Mouse (Mus musculus) frontal cortex, postnatal 25 days (tissue): Measurements from ENCODE around the gene Rhov.
A peak's percentile ranks its signal among the peaks of the same experiment; 100 is the strongest.

Experiments
- DNase-seq, 2 experiments: peaks; one replicate each; pipeline ENCODE4 v3.0.0; 2022; ENCODE audit warnings: low spot score in 2 of 2

Rhov gene

DNA sequence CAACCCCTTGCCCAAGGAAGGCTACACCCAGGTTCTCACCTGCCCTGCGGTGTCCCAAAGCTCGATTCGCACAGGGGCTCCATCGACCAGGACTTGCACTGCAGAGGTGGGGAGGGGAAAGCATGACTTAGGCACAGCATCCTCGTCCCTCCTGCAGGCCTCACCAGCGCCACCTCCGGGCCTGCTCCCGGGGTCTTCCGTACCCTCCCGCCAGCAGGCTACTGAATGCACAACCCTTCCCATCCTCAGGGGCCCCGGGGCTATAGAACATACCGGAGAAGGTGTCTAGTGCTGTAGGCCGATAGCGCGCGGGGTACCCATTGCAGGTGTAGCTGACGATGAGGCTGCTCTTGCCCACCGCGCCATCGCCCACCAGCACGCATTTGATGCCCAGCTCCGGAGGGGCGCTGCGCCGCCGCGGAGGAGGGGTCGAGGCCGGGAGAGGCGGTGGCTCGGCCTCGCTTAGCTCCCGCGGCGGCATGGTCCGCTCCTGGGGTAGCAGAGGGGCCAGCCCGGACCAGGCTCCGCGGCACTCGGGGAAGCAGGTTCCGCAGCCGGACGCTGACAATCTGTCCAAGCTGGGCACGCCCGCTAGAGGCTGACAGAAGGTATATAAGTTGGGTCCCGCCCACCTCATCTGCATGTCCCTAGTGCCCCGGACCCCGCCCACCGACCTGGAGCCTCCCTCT, at the start of gene Rhov:
Gene Rhov, minus strand, starts transcription at position 630 of the 689 bp plus-strand sequence.
- peak; percentile 39 to 42 for DNase-seq

DNA sequence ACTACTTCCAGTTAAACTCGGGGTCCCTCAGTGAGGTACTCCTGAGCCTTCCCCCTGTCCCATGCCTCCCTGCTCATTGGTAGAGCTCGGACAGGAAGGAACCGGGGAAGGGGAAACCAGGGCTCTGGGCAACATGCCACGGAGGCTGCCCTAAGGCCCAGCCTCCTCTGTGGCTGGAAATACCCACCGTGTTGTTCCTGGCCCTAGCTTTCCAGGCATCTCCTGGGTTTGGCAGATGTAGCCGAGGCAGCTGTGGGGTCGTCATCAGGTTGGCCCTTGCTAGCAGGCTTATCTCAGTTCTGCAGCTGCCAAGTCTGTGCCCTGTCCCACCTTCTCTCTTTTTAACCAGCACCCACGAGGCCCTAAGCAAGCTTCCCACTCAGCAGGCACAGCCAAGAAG, 49.5 kb upstream of the Rhov start:
- DNase-seq: no peak

DNA sequence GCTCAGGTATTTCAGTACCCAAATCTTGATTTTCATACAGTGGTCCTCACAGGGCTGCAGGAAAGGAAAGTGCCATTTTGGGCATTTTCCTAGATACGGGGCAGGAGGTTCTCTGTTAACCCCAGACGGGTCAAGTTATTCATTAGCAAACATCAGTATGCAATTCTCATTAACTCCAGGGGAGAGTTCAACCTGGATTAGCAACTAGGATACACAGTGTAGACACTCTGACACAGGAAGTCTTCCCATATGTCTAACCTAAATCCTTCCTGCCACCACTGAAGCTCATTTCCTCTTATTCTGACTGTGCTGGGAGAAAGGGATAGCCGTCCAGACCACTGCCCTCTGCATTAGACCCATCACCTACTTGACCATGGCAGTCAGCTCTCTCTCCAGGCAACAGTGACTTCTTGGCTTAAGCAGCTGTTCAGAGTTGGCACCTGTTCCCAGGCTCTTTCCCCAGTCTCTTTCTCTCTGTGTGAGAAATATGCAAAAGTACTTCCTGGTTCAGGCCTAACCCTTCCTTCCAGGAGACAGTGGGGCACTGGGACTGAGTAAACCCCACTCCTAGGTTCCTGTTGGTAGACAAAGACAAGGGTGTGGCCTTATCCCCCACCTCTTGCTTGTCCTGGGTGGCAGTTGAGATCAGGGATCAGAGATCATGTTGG, 47.1 kb upstream of the Rhov start:
- DNase-seq: no peak

DNA sequence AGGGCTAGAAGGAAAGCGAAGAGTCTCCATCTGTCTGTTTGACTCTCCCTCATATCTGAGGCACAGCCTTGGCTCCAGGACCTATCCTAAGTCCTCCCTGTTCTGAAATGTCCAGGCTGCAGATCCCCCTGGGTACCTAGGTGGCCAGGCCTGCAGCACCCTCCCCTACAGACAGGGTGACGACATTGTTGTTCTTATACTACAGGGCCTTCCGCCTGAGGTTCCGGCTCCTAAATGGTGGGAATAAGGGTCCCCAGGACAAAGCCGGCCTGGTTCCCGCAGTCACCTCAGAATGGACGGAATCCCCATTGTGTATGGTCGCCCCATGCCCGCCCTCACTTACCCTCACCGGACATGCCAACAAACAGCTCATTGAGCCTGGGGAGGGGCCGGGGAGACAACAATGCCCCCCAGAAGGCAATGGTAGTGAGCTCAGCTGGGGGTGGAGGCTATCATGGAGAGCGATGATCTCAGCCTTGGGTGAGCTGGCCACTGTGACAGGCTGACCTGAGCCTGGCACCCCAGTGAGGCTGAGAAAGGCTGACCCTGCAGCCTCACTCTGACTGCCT, 43.8 kb upstream of the Rhov start:
- no peak for DNase-seq

DNA sequence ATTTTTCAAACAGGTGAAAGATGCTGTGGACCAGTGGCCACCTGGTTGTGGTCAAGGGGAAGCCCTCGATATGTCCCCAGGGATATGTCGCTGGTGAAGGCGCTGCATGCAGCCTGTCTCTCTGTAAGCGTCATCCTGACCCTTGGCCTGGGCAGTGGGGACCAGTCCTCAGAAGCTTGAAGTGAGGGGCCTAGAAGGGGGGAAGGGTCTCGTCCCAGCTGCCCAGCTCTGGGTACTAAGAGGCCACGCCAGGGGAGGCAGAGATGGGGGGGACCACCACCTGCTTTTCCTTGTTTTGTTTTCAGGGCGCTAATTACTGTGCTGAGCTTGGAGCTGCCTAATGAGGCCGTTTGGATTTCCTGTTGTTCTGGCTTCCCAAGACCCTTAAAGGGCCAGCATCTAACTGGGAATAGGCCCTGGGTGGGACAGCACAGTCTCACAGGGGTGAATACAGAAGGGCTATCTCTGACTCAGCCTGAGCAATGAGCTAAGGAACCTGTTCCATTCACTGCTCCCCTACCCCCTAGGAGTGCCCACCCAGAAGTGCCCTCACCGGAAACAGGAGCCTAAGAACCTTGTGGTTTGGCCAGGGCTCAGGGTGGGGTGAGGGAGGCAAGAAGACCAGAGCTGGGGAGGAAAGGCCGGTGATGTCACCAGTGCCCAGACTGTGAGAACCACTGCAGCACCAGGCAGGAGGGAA, 42.9 kb upstream of the Rhov start:
- no peak for DNase-seq

DNA sequence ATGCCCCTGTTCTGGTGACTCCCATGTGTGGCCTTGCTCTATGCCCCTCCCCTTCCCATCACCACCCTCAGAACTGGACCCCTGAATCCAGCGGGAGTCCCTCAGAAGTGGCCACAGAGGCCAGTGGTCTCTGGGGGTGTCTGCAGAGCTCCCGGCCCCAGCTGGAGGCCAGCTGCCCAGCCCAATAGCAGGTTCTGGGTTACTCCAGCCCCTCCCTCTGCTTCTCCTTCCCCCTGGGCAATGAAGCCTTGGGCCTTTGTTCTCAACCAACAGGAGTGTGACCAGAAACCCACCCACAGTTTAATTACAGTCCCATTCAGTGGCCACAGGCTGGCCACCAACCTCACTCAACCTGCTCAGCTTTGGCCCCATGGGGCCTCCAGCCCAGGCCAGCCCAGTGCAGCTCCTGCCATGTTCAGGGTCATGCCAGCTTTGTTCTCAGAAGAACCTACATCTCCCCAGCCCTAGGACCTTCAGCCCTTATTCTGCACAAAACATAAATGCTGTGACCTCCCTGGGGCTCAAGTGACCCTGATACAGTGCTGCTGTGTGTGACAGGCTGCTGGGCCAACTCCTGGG, 41.4 kb upstream of the Rhov start:
- no peak for DNase-seq

DNA sequence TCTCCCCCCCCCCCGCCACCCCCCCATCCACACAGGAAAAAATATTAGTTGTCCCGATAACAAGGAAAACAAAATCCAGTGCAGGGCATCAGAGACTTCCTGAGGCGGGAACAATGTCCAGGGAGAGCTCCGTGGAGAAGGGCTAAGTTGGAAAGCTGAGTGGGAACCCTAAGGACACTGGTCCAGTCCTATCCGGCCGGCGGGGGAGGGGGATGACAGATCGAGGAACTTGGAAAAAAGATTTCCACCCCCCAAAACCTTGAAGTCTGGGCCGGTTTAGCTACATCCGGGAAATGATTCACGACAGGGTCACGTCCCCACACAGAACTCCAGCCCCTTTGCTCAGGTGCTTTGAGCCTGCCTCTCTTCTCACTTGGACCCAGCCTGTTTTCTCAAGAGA, 40.5 kb upstream of the Rhov start:
- no peak for DNase-seq

DNA sequence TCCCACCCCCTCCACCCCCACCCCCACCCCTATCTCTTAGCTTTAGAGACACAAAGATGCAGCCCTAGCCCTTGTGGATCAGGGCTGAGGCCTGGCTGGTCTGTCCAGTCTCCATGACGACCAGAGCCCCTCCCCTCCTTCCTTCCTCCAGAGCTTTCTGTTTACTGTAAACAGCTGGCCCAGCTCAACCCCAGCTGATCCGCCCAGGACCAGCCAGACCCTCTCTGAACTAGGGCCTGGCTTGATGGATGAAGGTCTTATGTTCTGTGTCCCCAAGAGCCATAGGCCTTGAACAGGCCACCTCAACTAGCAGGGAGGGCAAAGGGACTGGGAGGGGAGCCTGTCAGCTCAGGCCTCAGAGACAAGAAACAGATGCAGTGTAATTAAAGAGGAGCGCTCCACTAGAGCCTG, 33.7 kb upstream of the Rhov start:
- DNase-seq: no peak

DNA sequence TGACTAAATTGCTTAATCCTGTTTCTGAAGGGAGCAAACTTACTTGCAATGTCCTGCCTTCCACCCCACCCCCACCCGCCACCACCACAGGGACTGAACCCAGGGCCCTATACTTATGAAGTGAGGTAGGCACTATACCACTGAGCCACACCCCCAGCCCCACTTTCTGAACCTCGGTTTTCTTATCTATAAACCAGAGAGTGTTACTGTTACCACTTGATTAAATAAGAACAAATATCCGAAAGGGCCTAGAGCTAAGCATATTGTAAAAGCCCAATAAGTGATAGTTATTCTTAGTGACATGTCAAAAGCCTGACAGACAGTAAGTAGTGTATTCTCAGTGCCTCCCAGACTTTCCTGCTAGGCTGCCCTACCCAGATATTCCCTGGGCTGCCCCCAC, 33.3 kb upstream of the Rhov start:
- no peak for DNase-seq

DNA sequence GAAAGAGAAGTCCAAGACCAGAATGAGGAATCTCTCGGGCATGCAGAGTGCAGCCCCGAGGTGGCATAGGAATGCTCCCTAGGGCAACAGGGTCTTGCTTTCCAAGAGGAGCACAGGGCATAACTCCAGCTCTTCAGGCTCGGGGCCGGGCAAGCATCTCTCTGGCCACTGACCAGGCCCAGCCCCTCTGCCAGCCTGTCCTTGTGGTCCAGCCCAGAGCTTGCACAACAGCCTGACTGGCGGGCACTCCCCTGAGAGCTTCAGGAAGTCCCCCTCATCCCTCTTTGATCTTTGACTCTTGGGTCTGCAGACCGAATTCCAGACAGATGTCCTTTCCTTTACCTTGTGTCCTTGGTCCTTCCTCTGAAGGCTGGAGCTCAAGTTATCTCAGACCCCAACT, 31.8 kb upstream of the Rhov start:
- DNase-seq: no peak

DNA sequence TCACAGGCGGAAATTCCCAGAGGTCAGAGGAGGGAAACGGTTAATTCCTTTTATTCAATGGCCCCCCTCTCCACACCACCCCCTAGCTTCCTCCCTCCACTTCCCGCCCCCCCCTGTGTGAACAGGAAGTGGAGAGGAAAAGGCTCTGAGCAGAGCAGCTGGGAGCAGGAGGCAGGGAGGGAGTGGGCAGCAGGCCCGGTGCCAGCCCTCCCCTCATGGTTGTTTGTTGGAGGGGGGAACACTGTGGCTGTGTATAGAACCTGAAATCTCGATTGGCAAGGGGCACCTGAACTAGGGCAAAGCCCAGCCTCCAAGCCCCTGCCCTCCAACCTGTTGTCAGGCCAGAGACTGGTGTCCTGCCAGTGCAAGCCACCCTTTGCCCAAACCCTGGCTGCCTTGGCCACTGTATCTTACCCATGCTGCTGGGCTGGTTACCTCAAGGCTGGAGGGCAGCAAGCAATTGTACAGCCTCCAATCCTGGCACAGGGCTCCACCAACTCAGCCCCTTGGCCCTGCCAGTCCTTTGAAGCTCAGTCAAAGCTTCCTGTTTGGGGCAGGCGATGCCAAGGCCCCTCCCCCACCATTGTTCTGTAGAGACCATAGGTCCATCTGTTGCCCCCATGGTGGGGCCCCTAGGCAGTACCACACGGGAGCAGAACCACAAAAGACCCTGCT, 29.9 kb upstream of the Rhov start:
- no peak for DNase-seq

DNA sequence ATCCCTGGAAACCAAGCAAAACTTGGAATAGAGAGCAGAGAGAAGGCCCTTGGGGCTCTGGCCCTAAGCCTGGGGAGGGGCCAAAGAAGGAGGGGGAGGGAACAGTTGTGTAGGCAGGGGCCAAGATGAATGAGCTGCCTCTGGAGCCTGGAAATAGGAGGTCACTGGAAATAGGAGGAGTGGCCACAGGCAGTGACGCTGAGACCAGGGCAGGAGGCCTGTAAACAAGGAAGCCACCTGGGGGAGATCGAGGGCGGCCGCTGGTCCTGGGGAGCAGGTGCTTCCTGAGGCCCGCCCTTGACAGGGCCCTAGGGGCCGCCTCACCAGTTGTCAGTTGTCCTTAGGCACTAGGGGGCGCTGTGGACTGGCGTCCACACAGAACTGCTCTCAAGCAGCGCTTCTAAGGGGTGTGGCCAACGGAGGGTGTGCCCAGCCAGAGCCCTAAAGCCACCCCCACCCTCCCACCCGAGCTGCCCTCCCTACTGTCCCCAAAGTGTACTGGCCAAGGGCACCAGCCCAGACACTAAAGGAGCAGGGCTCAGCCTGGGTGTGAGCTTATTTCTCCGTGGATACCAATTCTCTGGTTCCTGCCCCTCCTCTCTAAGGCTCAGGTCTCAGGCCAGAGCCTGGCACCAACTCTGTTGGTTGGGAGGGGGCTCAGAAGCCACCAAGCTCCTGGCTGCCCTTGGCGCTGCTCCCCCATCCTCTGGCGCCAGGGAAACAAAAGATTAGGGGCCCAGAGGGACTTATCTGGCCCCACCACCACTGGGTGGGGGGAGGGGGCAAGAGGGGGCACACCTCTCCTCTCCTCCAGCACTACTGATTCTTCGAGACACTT, 29.1 kb upstream of the Rhov start:
- no peak for DNase-seq

DNA sequence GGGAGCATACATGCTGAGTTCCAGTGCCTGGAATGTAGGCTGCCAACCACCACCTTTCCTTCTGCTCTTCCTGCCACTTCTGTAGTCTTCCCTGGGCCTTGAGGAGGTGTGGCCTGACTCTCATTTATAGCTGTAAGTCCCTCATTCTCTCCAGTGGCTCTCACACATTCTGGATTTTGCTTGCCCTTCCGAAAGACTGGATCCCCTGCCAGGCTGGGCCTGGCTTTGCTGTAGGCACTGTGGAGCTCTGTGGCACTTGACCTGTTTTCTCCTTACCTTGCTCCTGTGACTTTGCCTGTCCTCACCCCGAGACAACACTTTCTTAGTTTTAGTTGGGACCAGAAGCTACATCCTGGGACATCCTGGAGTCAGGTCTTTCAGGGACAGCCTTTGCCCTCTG, 27.8 kb upstream of the Rhov start:
- DNase-seq: no peak

DNA sequence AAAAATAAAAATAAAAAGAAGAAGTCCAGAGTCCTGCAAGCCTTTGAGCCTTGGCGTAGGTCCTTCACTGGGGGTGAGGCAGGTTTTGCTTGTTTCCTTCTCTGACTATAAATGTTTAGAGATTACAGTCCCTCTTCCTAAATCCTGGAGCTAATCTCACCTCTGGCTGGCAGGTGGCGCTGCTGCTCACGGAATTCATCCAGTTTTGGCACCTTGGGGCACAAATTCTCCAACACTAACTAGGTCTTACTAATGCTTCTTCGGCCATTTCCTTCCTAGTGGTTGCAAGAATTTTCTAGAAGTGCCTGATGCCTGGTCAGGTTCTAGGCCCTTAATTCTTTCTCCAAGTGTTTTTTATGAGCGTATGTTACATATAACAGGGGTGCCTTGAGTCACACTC, 27.3 kb upstream of the Rhov start:
- peak; percentile 44 to 46 for DNase-seq

DNA sequence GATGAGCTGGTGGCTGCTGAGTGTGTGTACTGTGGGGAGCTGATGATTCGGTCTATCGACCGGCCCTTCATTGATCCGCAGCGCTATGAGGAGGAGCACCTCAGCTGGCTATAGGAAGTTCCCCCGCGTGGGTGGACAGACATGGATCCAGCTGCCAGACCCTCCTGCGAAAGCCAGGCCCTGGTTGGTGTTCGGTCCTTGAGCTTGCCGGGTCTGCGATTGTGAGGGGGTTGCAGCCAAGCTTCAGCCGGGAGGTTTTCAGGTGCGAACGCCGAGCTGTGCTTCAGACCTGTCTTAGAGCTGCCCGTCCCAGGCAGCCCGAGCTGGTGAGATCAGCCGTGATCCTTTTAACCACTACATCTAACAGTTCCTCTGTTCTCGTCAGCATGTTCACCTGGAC, 26.4 kb upstream of the Rhov start:
- DNase-seq: no peak

DNA sequence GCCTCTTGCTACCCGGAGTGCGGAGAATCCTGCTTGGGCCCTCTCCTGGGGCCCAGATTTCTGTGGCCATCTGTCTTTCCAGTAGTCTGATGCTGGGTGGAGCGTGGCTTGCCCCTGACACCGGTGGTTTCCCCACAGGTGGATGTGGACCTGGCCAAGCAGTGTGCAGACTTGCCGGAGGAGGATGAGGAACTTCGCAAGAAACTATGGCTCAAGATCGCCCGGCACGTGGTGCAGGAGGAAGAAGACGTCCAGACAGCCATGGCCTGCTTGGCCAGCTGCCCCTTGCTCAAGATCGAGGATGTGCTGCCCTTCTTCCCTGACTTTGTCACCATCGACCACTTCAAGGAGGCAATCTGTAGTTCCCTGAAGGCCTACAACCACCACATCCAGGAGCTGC, 25.7 kb upstream of the Rhov start:
- no peak for DNase-seq

DNA sequence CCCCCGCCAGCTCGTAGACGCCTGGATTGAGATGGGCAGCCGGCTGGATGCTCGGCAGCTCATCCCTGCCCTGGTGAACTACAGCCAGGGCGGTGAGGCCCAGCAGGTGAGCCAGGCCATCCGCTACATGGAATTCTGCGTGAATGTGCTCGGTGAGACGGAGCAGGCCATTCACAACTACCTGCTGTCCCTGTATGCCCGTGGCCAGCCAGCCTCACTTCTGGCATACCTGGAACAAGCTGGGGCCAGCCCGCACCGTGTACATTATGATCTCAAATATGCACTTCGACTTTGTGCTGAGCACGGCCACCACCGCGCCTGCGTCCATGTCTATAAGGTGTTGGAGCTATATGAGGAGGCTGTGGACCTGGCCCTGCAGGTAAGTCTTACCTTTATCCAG, 23.3 kb upstream of the Rhov start:
- DNase-seq: no peak

DNA sequence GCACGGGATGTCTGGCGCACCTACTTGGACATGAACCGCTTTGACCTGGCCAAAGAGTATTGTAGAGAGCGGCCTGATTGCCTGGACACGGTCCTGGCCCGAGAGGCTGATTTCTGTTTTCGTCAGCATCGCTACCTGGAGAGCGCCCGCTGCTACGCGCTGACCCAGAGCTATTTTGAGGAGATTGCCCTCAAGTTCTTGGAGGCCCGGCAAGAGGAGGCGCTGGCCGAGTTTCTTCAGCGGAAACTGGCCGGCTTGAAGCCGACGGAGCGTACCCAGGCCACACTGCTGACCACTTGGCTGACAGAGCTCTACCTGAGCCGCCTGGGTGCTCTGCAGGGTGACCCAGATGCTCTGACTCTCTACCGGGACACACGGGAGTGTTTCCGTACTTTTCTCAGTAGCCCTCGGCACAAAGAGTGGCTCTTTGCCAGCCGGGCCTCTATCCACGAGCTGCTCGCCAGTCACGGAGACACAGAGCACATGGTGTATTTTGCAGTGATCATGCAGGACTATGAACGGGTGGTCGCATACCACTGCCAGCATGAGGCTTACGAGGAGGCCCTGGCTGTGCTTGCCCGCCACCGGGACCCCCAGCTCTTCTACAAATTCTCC, 22.8 kb upstream of the Rhov start:
- no peak for DNase-seq

DNA sequence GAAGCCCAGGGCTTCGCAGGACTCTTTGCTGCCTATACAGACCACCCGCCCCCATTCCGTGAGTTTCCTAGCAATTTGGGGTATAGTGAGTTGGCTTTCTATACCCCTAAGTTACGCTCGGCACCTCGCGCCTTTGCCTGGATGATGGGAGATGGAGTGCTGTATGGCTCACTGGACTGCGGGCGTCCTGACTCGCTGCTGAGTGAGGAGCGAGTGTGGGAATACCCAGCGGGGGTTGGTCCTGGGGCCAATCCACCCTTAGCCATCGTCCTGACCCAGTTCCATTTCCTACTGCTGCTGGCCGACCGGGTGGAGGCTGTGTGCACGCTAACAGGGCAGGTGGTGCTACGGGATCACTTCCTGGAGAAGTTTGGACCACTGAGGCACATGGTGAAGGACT, 22.2 kb upstream of the Rhov start:
- no peak for DNase-seq

DNA sequence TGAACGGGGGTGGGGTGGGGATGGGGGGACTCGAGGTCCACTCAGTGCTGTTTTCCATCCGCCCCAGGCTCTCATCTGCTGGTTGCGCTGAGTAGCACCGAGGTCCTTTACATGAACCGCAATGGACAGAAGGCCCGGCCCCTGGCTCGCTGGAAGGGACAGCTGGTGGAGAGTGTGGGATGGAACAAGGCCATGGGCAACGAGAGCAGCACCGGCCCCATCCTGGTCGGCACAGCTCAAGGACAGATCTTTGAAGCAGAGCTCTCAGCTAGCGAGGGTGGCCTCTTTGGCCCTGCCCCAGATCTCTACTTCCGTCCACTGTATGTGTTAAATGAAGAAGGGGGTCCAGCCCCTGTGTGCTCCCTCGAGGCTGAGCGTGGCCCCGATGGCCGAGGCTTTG, 21.8 kb upstream of the Rhov start:
- DNase-seq: no peak

DNA sequence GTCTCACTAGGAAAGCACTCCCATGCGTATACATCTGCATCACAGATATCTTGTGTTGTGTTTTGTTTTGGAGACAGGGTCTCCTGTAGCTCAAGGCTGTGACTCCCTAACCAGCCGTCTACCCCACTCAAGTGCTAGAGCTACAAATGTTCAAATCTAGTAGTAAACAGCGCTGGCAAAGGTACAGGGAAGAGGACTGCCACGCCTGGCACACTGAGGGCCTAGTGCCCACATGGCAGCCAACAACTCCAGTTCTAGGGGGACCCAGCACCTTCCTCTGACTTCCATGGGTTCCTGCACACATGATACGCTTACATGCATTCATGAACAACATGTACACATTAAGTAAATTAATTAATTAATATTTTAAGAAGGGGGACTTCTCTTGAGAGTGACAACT, 21.2 kb upstream of the Rhov start:
- DNase-seq: no peak
